Mouse (Mus musculus): ENCODE measurements at regions not wholly inside any gene's neighbourhood (a gene's known extent, or its start where the extent isn't known, plus 50 kb on each side); places are given as distances from the start of the nearest gene placed in this dataset.

GRCm38 (mm10) chr1:148934366-148934765 is 1026.7 kb downstream of the Pla2g4a start:
- TF ChIP-seq POLR2A (IDR thresholded peaks at IDR 0.05; ENCODE audit: insufficient read depth, low read length) (no peak), CTCF (IDR thresholded peaks at IDR 0.05; ENCODE audit: low read depth, low read length) (no peak)
